Mouse (Mus musculus): ENCODE measurements at regions not wholly inside any gene's neighbourhood (a gene's known extent, or its start where the extent isn't known, plus 50 kb on each side); places are given as distances from the start of the nearest gene placed in this dataset.

- peak; percentile 3 for DNase-seq (ENCODE audit: low read depth, low spot score)
These were observed 1396.1 kb downstream of the Diaph2 start for GRCm38 (mm10) chrX:131145656-131146055.

- no peak for DNase-seq (ENCODE audit: low read depth, low spot score)
These were observed 1401.4 kb downstream of the Diaph2 start for GRCm38 (mm10) chrX:131150929-131151328.
